Mouse (Mus musculus) ovary, postnatal 10 days (tissue): ENCODE results near the gene Alkbh3.

Source experiments
- DNase-seq: peaks from one replicate; pipeline ENCODE4 v3.0.0; 2022; ENCODE audit warnings: low spot score

The Alkbh3 gene

DNA sequence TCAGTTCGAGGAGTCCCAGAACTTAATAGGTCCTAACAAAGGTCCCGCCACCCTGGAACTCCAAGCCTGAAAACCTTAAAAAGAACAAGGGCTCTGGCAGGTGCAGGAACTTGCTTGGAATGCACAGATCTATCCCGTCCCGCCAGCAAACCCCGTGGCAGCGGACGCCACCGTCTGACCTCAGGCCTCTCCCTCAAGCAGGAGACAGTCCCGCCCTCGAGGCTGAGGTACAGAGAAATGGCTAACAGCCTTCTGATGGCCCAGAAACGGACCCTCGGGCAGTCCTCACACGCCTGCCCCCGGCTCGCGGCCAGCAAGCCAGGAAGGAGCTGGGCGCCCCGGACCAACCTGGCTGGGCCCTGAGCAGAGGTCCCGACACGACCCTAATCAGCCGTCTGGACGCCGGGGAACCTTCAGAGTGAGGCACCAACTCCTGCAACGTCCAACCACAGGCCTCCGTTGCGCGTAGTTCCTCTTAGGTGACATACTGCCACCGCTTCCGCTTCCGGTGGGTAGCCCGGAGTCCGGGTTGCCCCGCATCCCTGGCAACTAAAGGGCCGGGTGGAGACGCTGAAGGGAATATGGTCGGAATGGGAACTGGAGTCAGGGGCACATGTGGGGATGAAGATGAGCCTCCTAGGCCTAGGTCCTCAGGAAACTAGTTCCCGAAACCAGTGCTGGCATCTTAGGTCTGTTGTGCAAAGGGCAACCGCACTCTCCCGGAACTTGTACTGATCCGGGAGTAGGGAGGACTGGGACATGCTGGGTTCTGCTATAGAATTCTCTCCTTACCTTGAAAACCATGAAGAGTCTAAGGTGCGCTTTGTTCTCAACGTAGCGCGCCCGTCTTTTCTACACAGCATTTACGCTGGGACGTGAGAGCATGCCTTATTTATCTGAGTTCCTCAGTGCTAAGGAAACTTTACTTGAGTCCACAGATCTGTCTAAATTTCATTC lies at the start of gene Alkbh3:
Gene Alkbh3, minus strand, starts transcription at position 473 of the 957 bp plus-strand sequence.
- peak; percentile 95 for DNase-seq

DNA sequence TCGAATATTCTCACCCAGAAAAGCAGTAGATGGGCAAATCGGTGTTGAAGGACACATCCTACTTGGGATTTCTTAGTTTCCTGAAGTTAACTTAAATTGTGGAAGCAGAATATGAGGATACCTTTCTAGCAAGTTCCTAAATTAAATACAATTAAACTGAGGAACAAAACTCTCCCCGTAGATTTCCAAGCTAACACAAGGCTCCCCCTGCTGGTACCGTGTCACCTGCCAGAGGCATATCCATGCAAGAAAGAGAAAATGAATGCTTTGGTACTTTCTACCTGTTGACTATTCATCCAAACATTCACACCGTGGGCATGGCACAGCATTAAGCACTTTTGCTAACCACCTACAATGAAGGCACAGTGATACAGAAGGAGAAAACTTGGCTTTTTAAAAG lies 48.9 kb upstream of the Alkbh3 start:
- DNase-seq, result no peak

DNA sequence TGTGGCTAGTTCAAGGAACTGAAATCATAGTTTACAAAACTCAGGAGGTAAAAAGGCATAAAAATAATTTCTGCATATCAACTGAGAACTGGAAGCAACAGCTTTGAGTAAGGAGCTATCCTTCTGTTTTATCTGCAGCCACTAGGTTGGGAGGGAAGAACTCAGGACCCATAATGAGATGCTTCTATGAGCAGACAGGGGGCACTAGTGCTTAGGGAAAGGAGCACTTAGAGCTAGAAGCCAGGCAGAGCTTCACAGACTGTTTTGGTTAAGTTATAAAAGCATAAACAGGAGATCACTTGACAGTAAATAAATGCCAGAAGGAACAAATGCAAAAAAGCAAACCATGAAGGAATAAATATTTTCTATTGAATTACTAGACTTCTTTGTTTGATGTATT lies 44.2 kb upstream of the Alkbh3 start:
- no peak for DNase-seq

DNA sequence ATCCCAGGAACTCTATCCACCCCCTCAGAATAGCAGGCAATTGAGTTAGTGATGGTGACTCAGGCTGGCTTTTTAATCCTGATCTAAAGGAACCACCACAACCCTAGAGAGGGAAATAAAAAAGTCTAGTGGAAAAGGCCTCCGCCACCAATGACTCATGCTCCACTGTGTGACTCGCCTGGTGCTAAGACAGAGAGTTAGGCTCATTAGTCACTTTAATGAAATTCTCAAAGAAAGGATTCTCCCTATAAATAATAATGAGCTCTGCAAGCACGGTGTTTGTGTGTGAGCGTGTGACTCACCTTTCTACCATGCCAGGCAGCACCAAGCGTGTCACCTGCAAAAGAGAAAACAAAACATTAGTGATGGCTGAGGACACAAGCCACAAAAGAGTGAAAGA lies 41.3 kb upstream of the Alkbh3 start:
- no peak for DNase-seq

DNA sequence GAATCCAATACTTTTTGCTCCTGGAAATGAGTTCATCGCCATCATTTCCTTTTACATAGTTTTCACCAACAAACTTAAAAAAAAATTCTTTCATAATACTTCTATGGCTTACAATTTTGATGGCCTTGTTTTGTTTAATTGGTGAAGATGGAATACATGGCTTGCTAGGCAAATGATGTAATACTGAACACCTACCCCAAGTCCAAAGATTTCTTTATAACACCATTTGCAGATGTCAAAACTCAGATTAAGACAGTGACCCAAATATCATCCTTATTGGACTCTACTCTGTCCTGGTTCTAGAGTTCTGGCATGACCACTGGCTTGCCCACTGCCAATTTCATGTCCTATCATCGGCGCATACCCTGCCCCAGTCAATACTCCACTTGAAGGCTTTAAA lies 40.3 kb upstream of the Alkbh3 start:
- DNase-seq, result no peak

DNA sequence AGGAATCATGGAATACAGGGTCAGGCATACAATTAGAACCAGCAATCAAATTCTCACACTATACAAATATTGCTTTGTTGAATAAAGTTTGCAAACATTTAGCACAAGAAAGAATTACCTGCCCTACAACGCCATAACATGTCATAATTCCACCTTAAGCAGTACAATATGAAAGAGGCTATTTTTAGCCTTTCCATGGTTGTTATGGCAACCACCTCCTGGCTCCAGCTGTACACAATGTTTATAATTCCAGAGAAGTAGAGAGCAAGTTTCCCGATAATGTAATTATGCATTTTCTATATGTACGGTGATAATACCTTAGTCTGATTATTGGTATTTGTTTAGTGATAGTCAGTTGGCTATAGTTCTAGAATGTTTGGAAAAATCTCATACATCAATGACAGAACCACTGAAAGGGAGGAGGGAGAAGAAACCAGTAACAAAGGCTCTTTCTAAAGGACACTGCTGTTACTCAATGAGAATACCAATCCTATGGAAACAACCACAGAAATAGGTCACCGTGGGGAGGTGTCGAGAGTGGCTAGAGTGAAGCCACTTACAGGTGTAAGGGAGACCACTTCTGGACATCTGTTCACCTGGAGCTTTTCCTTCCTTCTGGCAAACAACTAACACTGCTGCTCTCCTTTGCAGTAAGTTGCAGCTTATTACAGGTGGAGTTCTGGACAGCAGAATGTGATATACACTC lies 39.0 kb upstream of the Alkbh3 start:
- DNase-seq, result no peak

DNA sequence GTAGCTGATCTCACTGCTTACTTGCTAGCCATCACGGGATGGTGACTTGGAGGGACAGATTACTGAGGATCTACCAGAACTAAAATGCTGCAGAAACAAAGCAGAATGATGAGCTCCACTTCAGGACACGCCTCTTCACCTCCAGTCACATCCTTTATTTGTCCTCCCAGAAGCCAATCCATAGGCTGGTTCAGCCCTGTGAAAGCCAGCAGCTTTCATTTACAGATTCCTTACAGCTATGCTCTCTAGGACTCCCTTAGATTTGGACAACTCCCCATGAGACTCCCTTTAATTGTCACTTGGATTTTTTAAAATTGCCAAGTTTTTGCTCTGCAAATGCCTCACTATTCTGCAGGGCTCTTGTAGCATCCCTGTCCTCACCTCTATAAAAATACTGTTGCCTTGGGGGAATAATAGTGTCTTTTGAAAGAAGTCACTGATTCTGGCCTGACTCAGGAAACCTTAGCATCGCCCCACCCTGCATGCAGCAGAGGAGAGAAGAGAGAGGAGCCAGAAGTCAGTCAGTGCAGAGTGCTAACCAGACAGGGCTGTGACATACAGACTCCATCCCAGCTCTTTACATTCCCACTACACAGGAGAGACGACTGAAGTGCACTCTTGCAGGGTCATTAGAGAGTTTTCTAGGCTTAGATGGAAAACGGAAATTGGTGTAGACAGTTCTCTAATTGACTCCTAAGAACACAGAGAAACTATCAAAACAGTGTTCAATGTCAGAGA lies 38.3 kb upstream of the Alkbh3 start:
- no peak for DNase-seq

DNA sequence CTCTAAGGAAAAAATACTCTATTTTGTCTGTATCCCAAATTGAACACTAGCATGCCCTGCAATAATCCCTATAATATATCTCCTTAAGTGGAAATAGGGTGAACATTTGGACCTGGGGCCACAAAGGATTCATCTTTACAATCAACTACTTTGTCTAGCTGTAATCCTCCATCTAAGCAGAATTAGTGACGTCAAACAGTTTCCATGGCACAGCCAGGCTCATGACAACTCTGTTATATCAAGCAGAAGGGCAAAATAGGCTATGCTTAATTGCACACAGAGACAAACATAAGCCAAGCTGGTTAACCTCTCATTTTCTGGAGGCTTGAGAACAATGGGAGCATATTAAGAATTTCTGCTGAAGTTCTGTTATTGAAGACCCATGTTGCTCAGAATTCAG lies 37.7 kb upstream of the Alkbh3 start:
- no peak for DNase-seq

DNA sequence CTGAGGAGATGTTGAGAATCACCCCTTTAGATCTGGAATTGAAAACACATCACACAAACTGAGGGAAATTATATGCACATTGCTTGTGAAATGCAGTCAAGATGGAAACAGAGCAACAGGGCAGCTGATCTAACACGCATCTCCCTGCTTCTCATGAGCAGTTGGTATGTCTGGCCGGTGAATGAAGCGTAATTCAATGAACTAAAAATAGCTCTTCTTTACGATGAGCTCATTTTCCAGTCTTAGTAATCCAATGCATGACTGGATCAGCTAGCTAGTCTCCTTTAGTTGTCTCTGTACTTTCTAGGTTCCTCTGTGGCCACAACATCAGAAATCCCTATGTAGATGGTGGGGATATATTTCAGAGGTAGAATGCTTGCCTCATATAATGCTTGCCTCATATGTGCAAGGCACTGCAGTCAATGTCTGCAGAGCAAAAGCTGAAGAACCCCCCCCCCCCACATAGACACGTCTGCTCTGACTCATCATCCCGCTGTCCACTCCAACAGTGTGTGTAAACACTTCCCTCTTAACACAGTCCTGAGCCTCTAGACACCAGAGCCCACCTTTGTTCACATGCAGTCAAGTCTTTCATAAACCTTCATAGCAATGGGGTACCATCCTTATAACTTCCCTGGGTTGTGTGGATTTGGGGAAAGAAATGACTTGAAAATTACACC lies 34.9 kb upstream of the Alkbh3 start:
- no peak for DNase-seq

DNA sequence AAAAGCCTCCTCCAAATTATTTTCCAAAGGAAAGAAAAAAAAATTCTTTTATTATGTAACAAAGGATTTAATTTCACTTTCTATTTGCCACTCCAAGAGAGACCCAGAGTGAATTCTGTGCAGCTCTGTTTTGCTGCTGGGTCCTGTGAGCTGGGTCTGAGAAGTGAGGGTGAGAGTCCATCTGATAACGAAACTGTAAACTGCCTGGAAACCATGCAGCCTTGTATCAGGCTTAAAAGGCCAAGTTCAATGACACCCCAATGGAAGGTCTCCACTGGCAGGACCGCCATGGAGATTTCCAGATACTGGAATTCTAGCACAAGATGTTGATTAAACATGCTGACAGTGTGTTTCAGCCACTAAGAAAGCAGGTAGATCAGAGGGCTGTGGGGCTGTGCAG lies 33.6 kb upstream of the Alkbh3 start:
- no peak for DNase-seq

DNA sequence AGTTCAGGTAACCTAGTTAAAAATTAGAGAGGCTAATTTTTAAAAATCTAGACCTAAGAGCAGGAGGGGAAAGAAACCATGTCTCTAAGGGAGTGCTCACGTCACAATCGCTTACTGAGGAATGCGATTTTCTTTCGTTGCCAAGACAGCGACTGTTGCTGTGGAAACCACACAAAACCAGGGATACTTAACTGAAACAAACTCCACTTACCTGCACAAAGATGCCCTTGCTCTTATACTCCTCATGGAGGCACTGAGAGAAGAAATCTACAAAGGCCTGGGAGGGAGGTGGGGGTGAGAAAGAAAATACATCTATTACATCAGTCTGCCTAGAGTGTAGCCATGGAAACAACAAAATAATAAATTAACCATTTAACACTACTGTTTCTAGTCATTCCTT lies 33.1 kb upstream of the Alkbh3 start:
- no peak for DNase-seq

DNA sequence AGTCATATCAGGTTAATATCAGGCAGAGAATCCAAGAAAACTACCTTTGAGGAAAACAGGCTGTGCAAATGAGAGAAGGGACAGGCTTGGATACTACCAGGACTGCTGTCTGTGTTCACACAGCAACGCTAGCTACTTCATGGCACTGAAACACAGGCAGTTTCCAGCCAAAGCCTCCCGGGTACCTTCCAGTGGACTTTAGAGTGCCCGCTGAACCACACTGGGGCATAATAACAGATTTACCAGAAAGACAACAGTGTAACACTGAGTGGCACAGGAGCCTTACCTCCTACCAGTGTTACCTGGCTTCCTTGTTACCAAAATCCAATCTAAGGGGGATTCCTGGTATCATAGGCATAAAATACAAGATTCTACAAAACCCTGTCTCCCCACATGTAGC lies 31.9 kb upstream of the Alkbh3 start:
- no peak for DNase-seq

DNA sequence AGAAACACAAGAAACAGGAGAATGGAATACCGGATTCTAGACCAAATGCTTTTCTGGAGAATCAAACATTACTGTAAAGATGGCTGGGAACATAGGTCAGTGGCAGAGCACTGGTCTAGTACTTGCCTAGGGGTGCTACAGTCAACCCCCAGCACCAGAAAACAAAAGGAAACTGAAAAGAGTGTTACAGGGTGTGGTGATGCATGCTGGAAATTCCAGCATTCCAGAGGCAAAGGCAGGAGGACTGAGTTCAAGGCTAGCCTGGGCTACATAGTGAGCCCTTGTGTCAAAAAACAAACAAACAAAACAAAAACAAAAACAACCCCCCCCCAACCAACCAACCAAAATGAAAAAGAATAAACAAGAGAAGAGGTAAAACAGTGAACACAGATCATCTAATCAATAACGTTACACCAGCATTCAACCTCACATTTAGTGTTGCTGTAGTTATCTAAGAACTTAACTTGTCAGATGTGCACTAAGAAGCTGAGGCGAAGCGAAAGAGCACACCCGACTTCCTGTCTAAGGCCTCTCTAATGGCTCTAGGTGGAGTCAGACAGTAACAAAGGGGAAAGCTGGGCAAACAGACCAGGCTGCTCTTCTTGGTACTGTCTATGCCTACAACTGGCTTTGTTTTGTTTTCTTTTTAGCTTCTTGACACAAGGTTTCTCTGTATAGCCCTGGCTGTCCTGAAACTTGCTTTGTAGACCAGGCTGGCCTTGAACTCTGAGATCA lies 30.0 kb upstream of the Alkbh3 start:
- DNase-seq, result no peak

DNA sequence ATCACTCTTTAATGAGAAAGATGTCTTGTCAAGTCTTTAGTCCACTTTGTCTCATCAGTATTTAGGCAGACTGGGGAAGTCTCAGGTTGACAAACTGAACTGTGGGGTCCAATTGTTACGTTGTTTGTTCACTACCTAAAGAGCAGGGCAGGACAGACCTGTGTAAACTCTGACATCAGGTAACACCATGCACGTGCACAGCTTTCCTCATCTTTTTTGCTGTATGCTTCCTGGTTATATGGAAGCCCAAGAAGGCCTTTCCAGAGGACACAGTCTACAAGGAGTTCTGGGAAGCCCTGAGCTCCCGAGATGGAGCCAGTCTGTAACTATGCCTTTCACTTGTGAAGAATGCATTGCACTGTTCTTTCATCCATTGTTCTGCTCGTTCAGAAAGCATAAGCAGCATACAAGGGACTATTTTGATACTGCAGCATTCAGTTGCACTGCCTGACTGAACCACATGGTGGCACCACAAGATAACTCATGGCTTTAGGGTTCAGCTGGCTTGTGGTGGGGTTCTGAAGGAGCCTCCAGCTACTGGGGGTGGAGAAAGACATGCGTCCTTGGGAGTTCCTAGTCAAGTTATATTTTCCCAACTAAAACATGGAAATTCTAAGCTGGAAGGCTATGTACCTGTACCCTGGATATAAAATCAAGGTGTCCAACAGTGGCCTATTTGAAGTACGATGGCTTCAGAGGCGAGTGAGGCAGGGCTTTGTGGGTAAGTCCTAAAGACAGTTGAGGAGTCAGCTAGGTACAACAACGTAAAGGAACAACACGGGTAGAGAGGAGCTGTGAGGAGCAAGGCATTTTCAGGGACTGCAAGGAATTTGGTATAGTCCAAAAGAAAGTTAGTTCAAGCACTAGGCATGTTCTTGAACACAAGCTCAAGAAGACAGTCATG lies 25.1 kb upstream of the Alkbh3 start:
- DNase-seq, result peak; percentile 35

DNA sequence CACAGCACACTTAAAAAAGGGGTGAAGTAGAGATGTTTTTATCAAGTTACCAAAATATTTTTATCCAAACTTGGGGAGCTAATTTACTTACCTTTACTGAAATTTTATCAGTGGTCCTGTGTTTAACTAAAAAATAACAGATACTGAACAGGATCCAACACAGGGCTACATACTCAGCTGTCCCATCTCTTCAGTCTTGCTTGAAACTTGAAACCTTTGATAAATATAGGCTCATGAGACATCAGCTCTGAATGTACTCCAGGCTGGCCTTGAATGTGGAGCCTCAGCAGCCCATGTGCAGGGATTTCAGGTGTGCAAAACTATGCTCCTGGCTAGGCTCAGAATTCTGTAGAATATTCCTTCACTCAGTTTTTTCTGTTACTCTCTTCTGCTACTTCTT lies 20.0 kb upstream of the Alkbh3 start:
- DNase-seq, result no peak

DNA sequence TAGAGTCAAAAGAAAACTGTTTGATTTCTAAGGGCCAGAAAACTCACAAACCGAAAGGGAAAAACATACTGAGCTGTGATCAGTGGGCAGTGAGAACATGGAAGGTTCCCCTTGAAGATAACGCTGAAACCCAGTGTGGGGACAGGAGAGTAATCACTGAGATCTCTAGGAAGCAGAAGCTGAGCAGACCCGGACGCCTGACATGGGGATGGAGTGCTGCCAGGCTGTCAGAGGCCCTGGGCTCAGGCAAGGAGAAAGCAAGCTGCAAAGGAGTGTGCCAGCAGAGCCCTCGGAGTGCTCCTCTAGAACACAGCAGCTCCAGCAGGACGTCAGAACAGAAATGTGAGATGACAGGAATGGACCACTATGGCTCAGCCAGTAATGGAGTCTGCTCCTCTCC lies 14.0 kb upstream of the Alkbh3 start:
- no peak for DNase-seq

DNA sequence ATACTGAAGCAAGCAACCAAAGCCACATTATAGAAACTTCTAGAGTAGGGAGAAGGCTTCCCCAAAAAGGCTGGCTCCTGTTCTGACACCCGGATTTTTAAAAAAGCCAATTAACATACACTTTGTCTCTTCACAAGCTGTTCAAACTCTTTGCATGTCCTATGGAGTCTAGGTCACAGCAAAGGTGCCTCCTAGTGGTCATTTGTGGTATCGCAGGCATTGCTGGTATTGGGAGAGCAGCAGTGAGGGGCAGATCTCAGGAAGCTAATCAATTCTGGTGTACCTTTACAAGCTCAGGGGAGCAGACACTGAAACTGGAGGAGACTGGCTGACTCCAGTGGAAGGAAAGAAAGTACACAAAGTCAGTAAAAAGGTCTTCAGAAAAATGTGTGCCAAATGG lies 8.3 kb downstream of the Alkbh3 start:
- peak; percentile 90 for DNase-seq

DNA sequence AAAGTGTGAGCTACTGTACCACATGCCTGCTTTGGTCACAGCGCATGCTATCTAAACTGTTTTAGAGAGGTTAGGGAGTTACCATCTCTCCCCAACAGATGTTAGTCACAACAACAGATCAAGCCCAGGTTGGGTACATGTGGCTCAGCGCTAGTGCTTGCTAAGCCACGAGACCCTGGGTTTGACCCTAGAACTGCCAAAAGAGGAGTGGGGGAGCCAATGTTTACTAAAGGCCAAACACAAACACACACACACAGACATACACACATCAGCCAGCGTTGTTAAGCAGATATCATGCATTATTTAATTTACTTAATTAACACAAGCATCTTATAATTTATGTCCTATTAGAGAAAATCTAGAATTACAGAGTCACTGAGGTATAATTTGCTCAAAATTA lies 8.7 kb downstream of the Alkbh3 start:
- no peak for DNase-seq

DNA sequence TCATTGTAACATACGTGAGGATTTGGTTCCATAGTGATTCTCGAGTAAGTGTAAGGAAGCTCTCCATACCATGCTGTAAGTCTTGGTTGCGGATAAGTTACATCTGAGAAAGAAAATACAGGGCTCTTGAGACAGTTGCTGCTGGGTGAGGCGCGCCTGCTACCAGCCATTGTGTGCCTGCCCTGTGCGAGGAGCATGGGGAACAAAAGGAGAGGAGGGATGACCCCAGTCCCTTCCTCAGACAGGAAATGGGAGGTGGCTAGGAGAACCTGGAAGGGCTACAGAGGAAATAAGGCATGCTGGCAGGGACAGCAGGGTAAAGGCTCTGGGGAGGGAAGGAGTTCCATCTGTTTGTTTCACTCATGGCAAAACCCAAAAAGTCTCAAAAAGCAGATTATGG lies 9.2 kb downstream of the Alkbh3 start:
- DNase-seq, result no peak

DNA sequence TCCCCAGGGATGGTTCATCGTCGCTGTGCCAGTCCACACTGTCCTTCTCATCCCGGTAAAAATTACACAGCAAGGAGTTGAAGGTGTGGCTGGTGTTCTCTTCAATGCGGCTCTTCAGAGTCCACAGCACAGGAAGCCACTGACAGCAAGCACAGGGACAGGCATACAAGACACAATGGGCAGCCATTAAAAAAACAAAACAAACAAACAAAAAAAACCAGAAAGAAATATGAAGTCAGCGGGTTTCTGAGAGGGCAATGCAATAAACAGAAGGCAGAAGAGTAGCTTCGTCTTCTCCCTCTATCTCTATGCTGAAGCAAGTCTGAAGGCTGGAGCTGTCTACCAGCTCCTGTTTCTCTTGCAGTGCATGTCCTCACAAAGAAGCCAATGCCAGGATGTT lies 14.4 kb downstream of the Alkbh3 start, which contains the start of gene Gm27027:
Gene Gm27027, minus strand, starts transcription at position 101 of the 400 bp plus-strand sequence.
- no peak for DNase-seq
